Mouse (Mus musculus) Patski (cell line): ENCODE results near the gene Tmprss11e. TPM values are rescaled to one million over a fixed set of nuclear protein-coding genes. Genes with fewer than 3 reads are reported as not detected.

Source experiments
- ATAC-seq: fragments of 100-300 bp; one replicate; pipeline ENCODE4 v1.8.0; 2021
- CTCF ChIA-PET: fragments of 350-600 bp; sonication (Branson Sonifier 250); formaldehyde crosslinking; loops from one replicate; lab custom pipeline; 2022; ENCODE audit warnings: inconsistent platforms; lab: Charles Lee
- POLR2A ChIA-PET: fragments of 350-600 bp; sonication (Branson Sonifier 250); formaldehyde crosslinking; loops from one replicate; lab custom pipeline; 2022; ENCODE audit warnings: antibody characterized with exemption, inconsistent platforms; lab: Charles Lee
- DNase-seq: peaks from one replicate; pipeline ENCODE4 v3.0.0-alpha.2; 2011; ENCODE audit warnings: low read depth, low spot score
- H3K27me3 ChIP-seq: fragments of 371-371 bp; one replicate; pipeline ENCODE4 v1.5.1; 2021
- CTCF ChIP-seq: fragments of 100-300 bp; IDR thresholded peaks from one replicate; pipeline ENCODE4 v1.5.1; 2021
- in situ Hi-C: fragments of 300-500 bp; cut with MboI; formaldehyde crosslinking; loops from 3 replicates; pipeline ENCODE4 v1.11.1; 2018; ENCODE audit warnings: low pct_unique_long_range_greater_than_20kb, mixed read lengths
- polyA plus RNA-seq: library from polyadenylated mRNA; unstranded; gene quantifications from one replicate; pipeline ENCODE4 v1.2.3, GENCODE M21; 2021

Gene Tmprss11e
- polyA plus RNA-seq, 1 experiment from 2014 or later, result 0.03 TPM

GRCm38 (mm10) chr5:86742796-86743195 lies 2.8 kb downstream of the Tmprss11e start:
- no peak for TF ChIP-seq CTCF
- no peak for DNase-seq
- POLR2A ChIA-PET, result no interaction called here
- CTCF ChIA-PET, result no interaction called here
- in situ Hi-C loops, result no loop called here
- peaks cover 18% of the 10 kb centered on the region for H3K27me3 ChIP-seq
- ATAC-seq, result no peak

GRCm38 (mm10) chr5:86741146-86741545 lies 4.5 kb downstream of the Tmprss11e start:
- peak; percentile 81 for ATAC-seq
- ChIA-PET POLR2A (no interaction called here), CTCF (interaction anchor here (1.2 to 2.5 kb wide), 2 partner anchors 10 to 16 kb away, joined by 3 to 9 read pairs; no protein-coding TSS in a partner anchor)
- in situ Hi-C loops, result no loop called here
- peaks cover 18% of the 10 kb centered on the region for H3K27me3 ChIP-seq
- no peak for TF ChIP-seq CTCF
- peak; percentile 12 for DNase-seq

- ATAC-seq (no peak), DNase-seq (no peak)
- TF ChIP-seq CTCF, result no peak
- ChIA-PET POLR2A (interaction anchor here (0.6 kb wide), 1 partner anchor 155 kb away, joined by 3 read pairs; no protein-coding TSS in a partner anchor), CTCF (interaction anchor here (2.0 kb wide), 1 partner anchor 12 kb away, joined by 4 read pairs; no protein-coding TSS in a partner anchor)
- in situ Hi-C loops, result no loop called here
- H3K27me3 ChIP-seq, result no peaks in the 10 kb centered on the region
Observed at GRCm38 (mm10) chr5:86735808-86736207, 9.8 kb downstream of the Tmprss11e start.

- CTCF ChIA-PET, result interaction anchor here (2.0 kb wide), 1 partner anchor 10 kb away, joined by 9 read pairs; no protein-coding TSS in a partner anchor
Observed at GRCm38 (mm10) chr5:86730587-86730986, 15.0 kb downstream of the Tmprss11e start.

DNA sequence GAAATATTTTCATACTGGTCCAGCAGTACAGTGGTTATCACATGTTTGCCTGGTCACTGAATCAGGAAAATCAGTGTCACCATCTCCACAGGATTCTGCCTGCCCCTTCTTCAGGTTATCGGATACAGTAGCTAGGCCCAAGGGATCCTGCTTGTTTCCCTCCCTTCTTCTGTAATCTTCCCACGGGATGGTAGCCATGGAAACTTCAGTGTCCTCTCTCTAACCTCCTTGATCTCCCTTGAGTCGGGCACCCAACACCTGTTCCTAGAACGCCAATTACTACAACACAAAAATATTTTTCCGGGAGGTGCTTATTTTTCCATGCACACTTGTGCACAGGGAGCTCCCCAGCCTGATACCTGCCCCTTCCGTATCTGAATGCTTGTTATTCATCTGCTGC lies 17.0 kb downstream of the Tmprss11e start:
- POLR2A ChIA-PET, result no interaction called here
- TF ChIP-seq CTCF, result no peak
- in situ Hi-C loops, result no loop called here
- no peaks in the 10 kb centered on the region for H3K27me3 ChIP-seq
- ATAC-seq (no peak), DNase-seq (no peak)
- CTCF ChIA-PET, result no interaction called here

More at GRCm38 (mm10) chr5:86730587-86730986, 15.0 kb downstream of the Tmprss11e start:
- no peak for ATAC-seq
- no peak for DNase-seq
- no peaks in the 10 kb centered on the region for H3K27me3 ChIP-seq
- in situ Hi-C loops, result no loop called here
- TF ChIP-seq CTCF, result no peak
- POLR2A ChIA-PET, result no interaction called here

- DNase-seq, result no peak
- no peaks in the 10 kb centered on the region for H3K27me3 ChIP-seq
- in situ Hi-C loops, result no loop called here
- ChIA-PET POLR2A (interaction anchor here (0.6 kb wide), 1 partner anchor 78 kb away, joined by 4 read pairs; no protein-coding TSS in a partner anchor), CTCF (interaction anchor here (1.2 kb wide), 1 partner anchor 13 kb away, joined by 3 read pairs; no protein-coding TSS in a partner anchor)
- no peak for ATAC-seq
- no peak for TF ChIP-seq CTCF
Observed at GRCm38 (mm10) chr5:86727033-86727432, 18.6 kb downstream of the Tmprss11e start.

DNA sequence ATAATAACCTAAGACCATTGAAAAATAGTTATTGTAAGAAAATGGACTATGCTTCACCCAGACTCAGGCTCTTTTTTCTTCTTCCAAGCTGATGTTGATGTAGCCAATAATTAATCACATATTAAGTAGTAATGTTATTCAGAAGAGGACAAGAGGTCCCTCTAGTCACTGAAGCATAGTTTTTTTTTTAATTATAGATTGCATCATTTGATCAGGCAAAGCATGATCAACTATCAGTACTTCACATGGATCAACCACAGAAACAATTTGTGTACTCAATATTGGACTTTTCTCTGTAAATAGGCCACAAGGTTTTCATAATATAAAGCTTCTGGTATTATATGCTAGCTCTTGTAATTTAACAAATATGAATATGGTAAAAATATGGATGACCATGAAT lies 20.6 kb downstream of the Tmprss11e start:
- CTCF ChIA-PET, result interaction anchor here (1.1 to 1.2 kb wide), 2 partner anchors 12 to 16 kb away, joined by 3 to 4 read pairs; no protein-coding TSS in a partner anchor
- DNase-seq, result no peak
- POLR2A ChIA-PET, result no interaction called here
- ATAC-seq, result no peak
- in situ Hi-C loops, result no loop called here
- peaks cover 5% of the 10 kb centered on the region for H3K27me3 ChIP-seq
- TF ChIP-seq CTCF, result no peak

GRCm38 (mm10) chr5:86722820-86723460 lies 22.7 kb downstream of the Tmprss11e start:
- in situ Hi-C loops, result no loop called here
- ATAC-seq, result peak; percentile 85
- peaks cover 14% of the 10 kb centered on the region for H3K27me3 ChIP-seq
- TF ChIP-seq CTCF, result no peak
- ChIA-PET CTCF (no interaction called here), POLR2A (no interaction called here)
- peak; percentile 15 for DNase-seq

DNA sequence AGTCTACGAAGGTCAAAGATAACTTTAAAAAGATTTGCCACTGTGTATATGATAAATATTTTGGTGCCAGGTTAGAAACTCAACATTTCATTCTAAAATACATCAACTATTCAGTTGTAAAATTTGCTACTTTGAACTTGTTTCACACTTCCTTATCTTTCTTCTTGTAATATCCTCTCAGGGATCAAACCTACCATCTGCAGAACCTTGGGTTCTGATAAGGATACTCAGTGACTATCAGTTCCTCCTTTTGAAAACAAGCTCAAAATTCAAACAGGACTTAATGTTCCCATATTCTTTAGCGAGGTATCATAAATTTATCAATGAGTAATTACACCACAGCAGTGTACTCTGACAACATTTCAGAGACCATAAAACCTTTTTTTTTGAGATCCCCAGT lies 30.6 kb downstream of the Tmprss11e start:
- in situ Hi-C loops, result no loop called here
- ATAC-seq, result no peak
- no peak for DNase-seq
- peaks cover 17% of the 10 kb centered on the region for H3K27me3 ChIP-seq
- no peak for TF ChIP-seq CTCF
- POLR2A ChIA-PET, result no interaction called here
- CTCF ChIA-PET, result no interaction called here

DNA sequence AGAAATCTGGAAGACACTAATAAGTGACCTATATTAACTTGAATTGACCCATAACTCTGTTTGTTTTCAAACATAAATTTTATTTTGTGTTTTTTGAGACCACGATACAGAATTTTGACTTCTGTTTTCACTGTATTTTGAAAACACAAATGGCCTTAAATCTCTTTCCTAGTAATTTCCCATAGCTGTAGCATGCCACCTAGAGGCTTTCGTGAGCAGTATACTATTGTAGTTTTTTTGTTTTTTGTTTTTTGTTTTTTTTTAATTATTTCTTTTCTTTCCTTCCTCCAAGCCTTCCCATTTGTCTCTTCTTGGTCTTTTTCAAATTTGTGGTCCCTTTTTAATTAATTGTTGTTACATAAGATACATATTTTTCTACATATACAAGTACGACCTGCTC lies 40.7 kb downstream of the Tmprss11e start:
- CTCF ChIA-PET, result interaction anchor here (1.0 kb wide), 1 partner anchor 12 kb away, joined by 4 read pairs; no protein-coding TSS in a partner anchor
- in situ Hi-C loops, result no loop called here
- DNase-seq (no peak), ATAC-seq (no peak)
- TF ChIP-seq CTCF, result peak; percentile 32
- no peaks in the 10 kb centered on the region for H3K27me3 ChIP-seq
- POLR2A ChIA-PET, result no interaction called here

- peak; percentile 94 for TF ChIP-seq CTCF
- ChIA-PET CTCF (interaction anchor here (0.6 to 2.0 kb wide), 5 partner anchors 8 to 45 kb away, joined by 3 to 6 read pairs (median 3); no protein-coding TSS in a partner anchor), POLR2A (no interaction called here)
- H3K27me3 ChIP-seq, result no peaks in the 10 kb centered on the region
- DNase-seq, result peak; percentile 1
- ATAC-seq, result no peak
- in situ Hi-C loops, result no loop called here
Observed at GRCm38 (mm10) chr5:86684667-86685066, 60.9 kb downstream of the Tmprss11e start.
